Mouse (Mus musculus) neural tube, embryonic 13.5 days (tissue): ENCODE results near the gene Rab3a. TPM values are rescaled to one million over a fixed set of nuclear protein-coding genes. Genes with fewer than 3 reads are reported as not detected.

Experiments used
- ATAC-seq: fragments of 200-750 bp; cut with Nextera tagmentation; 2 replicates; pipeline ENCODE4 v1.8.0; 2017; ENCODE audit warnings: low read depth, mild to moderate bottlenecking, moderate TSS enrichment, moderate library complexity
- H3K27ac ChIP-seq: fragments of 300-500 bp; sonication (generic); replicated peaks from 2 replicates; pipeline ENCODE4 v1.5.1; 2015; ENCODE audit warnings: moderate library complexity, mild to moderate bottlenecking, inconsistent platforms
- H3K27me3 ChIP-seq: fragments of 300-500 bp; sonication (generic); 2 replicates; pipeline ENCODE4 v1.6.1; 2015; ENCODE audit warnings: mild to moderate bottlenecking, inconsistent platforms
- H3K36me3 ChIP-seq: fragments of 300-500 bp; sonication (generic); 2 replicates; pipeline ENCODE4 v1.6.1; 2015; ENCODE audit warnings: mild to moderate bottlenecking, inconsistent platforms
- H3K4me1 ChIP-seq: fragments of 300-500 bp; sonication (generic); replicated peaks from 2 replicates; pipeline ENCODE4 v1.6.1; 2015; ENCODE audit warnings: inconsistent platforms
- H3K4me2 ChIP-seq: fragments of 300-500 bp; sonication (generic); 2 replicates; pipeline ENCODE4 v1.6.1; 2015; ENCODE audit warnings: inconsistent platforms, mild to moderate bottlenecking, moderate library complexity
- H3K4me3 ChIP-seq: fragments of 300-500 bp; sonication (generic); 2 replicates; pipeline ENCODE4 v1.5.1; 2015; ENCODE audit warnings: mild to moderate bottlenecking, inconsistent platforms
- H3K9ac ChIP-seq: fragments of 300-500 bp; sonication (generic); 2 replicates; pipeline ENCODE4 v1.6.1; 2015; ENCODE audit warnings: moderate library complexity, mild to moderate bottlenecking, inconsistent platforms
- H3K9me3 ChIP-seq: fragments of 300-500 bp; sonication (generic); 2 replicates; pipeline ENCODE4 v1.6.1; 2016; ENCODE audit warnings: inconsistent platforms
- WGBS: fragments of 180-500 bp; shearing (Covaris S2); methylation state at CpG from one replicate; pipeline ENCODE4 v1.1.7; 2015; 5-methylcytosine and 5-hydroxymethylcytosine counted together
- polyA plus RNA-seq: library from polyadenylated mRNA; unstranded; fragments of >200 nt; fragmentation: Nextera tagmentation; extraction: Ambion mirVana; gene quantifications from 2 replicates; pipeline ENCODE4 v1.2.1, GENCODE M21; 2015

The Rab3a gene
- polyA plus RNA-seq, 1 experiment from 2014 or later: 417 TPM

DNA sequence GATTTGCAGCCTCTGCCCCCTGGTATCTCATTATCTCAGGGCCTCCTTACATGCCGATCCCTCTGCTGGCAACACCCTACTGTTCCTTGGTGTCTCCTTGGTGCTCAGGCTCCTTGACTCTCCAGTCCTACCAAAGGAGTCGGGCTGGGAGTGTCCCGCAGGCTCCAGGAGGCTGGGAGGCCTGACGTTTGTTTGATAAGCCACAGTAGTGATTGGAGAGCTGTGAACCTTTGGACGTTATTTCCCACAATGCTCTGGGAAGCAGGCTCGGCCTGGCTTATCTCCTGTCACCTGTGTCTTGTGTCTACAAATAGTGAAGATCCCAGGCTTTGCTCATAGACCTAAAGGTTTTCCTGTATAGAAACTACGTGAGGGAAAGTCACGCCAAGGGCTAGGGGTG lies 9.5 kb downstream of the Rab3a start:
- Histone ChIP-seq H3K36me3 (peaks cover 22% of the 10 kb centered on the region), H3K4me2 (no peak overlapping the region), H3K27ac (no peak overlapping the region), H3K9ac (no peak overlapping the region), H3K4me3 (no peak overlapping the region), H3K27me3 (peaks cover 20% of the 10 kb centered on the region; the same call in 1 of the 2 replicates), H3K4me1 (peaks cover 36% of the 10 kb centered on the region), H3K9me3 (no peaks in the 10 kb centered on the region)
- ATAC-seq: no peak
- WGBS: 86% methylated on average over 8 of the region's 8 CpGs

DNA sequence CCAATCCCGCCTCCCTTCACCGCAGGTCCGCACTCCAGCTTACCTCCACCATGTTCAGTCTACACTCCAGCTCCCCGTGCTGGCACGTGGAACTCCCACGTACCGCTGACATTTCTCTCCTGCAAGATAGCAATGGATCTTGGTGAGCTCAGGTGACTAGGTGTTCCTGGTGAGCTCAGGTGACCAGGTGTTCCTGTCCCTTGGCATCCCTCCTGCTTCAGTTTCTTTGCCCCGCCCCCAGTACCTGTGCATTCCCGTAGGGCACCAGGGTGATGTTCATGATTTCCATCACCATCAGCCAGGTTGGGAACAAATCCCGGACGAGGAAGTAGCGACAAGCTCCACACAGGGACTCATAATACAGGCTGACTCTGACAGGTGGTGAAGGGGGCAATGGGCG lies 10.2 kb downstream of the Rab3a start:
- Histone ChIP-seq H3K36me3 (peaks cover 25% of the 10 kb centered on the region), H3K27me3 (peaks cover 20% of the 10 kb centered on the region; the same call in 1 of the 2 replicates), H3K9me3 (no peaks in the 10 kb centered on the region), H3K4me2 (no peak overlapping the region), H3K4me1 (peaks cover 32% of the 10 kb centered on the region), H3K9ac (no peak overlapping the region), H3K4me3 (no peak overlapping the region), H3K27ac (no peak overlapping the region)
- WGBS: 95% methylated on average over 13 of the region's 13 CpGs
- no peak for ATAC-seq

DNA sequence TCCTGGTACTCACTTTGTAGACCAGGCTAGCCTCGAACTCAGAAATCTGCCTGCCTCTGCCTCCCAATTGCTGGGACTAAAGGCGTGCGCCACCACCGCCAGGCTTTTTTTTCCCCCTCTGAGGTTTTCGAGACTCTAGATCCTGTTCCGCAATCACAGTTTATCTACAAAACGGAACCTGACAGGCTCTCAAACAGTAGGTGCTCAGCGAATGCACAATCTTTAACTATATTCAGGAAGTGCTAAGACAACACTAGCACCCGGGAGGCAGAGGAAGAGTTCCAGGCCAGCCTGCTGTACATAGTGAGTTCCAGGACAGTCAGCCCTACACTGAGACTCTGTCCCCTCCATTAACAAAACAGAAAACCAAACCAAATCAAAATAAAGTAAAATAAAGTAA lies 10.8 kb downstream of the Rab3a start:
- Histone ChIP-seq H3K27me3 (peaks cover 20% of the 10 kb centered on the region; the same call in 1 of the 2 replicates), H3K4me3 (peak overlapping the region; percentile 28), H3K9me3 (no peaks in the 10 kb centered on the region), H3K36me3 (peaks cover 32% of the 10 kb centered on the region), H3K9ac (0 out of 2 replicates have a peak overlapping the region, but pooled peaks have one; percentile 61), H3K27ac (no peak overlapping the region), H3K4me2 (peak overlapping the region; percentile 56), H3K4me1 (peaks cover 29% of the 10 kb centered on the region)
- WGBS: 85% methylated on average over 9 of the region's 9 CpGs
- no peak for ATAC-seq

DNA sequence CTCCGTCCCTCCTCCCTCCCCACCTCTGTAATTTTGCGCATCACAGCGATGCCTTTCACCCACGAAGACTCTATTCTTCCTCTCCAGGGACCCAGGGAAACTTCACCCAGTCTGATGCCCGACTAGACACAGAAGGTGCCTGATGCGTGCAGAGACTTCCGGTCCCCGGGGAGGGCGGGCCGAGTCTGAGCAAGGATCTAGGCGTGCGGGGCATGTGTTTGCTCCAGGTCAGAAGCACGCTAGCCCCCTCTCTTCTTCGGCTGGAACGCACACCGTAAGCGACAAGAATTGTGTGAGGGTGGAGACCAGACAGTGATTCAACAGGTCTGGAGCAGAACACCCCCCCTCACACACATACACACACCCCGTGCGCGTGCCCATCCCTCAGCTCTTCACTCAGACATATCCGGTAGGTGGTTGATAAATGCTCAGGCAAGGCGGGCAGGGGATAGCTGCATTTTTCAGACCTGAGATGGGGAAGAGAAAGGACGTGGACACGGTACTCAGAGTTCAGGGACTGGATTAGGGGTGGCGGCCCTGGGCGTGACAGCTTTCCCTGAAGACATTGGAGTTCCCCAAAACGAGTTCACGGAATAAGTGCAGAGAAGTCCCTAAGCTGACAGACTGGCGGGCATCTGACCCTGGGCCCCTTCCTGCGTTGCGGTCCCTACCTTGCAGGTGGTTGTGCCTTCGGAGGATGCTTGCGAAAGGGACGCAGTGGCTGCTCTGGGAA lies 11.5 kb downstream of the Rab3a start:
- 2% methylated on average over 34 of the region's 34 CpGs for WGBS
- H3K27me3 ChIP-seq: peaks cover 20% of the 10 kb centered on the region; the same call in 1 of the 2 replicates
- no peak overlapping the region for H3K27ac ChIP-seq
- H3K9ac ChIP-seq: peak overlapping the region; percentile 61
- H3K9me3 ChIP-seq: no peaks in the 10 kb centered on the region
- no peak for ATAC-seq
- peak overlapping the region; percentile 28 for H3K4me3 ChIP-seq
- peak overlapping the region; percentile 56 for H3K4me2 ChIP-seq
- peaks cover 38% of the 10 kb centered on the region for H3K36me3 ChIP-seq
- peaks cover 28% of the 10 kb centered on the region for H3K4me1 ChIP-seq

DNA sequence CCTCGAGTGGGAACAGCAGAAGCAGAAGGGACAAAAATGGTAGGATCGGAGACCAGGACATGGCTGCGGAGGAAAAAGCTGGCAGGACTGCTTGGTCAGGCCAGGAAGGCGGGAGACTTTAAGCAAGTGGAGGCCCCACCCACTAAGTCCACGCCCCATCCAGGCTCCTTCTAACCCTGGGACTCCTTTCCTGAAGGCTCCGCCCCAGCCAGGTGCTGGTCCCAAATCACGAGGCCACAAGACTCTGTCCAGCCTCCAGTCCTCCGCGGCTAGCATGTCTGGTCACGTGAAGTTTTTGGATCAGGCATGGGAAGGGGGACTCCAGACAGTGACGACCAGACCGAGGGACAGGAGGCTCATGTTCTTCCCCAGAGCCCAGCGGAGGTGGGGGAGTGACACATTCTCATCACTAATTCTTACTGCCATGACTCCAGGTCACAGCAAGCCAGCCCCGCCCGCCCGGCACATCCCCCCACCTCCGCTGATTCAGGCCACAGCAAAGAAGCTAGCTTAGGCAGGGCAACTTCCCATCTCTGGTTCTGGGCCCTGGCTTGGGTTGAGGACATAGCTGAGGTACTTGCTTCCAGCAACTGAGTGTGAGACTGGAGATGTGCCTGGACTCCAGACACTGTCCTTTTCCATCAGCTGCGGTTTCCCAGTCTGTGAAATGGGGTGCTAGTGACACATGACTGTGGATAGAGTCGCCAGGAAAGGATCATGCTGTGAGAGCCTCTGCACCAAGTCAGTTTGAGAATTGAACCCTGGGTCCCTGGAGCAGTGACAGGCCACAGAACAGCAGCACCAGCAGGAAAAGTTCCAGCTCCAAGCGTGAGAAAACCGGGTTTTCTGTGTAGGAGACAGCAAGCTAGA lies 12.3 kb downstream of the Rab3a start:
- Histone ChIP-seq H3K27me3 (peaks cover 20% of the 10 kb centered on the region; the same call in 1 of the 2 replicates), H3K4me1 (peaks cover 20% of the 10 kb centered on the region), H3K4me3 (peak overlapping the region; percentile 28), H3K27ac (no peak overlapping the region), H3K4me2 (peak overlapping the region; percentile 56), H3K9me3 (no peaks in the 10 kb centered on the region), H3K36me3 (peaks cover 46% of the 10 kb centered on the region), H3K9ac (peak overlapping the region; percentile 61)
- WGBS: 8% methylated on average over 21 of the region's 21 CpGs
- no peak for ATAC-seq

DNA sequence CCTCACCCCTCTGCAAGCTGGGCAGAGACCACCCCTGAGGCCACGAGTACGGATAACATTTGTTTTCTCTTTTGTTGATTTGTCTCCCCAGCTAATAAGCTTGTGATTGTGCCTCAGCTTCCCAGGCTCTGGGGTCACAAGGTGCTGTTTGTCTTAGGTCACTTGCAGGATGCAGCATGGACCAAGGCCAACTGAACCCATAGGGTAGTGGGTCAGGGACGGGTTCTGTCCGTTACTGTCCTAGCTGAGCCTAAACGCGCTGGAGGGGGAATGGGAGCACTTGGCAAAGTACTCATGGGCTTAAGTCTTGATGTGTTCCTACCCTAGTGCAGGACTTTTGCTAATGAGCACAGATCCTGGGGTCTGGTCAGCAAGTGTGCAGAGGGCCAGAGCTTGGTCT lies 13.0 kb downstream of the Rab3a start:
- Histone ChIP-seq H3K4me3 (no peak overlapping the region), H3K4me1 (peaks cover 21% of the 10 kb centered on the region), H3K27ac (no peak overlapping the region), H3K4me2 (no peak overlapping the region), H3K9me3 (no peaks in the 10 kb centered on the region), H3K27me3 (peaks cover 20% of the 10 kb centered on the region; the same call in 1 of the 2 replicates), H3K36me3 (peaks cover 53% of the 10 kb centered on the region), H3K9ac (no peak overlapping the region)
- WGBS: 76% methylated on average over 6 of the region's 6 CpGs
- ATAC-seq: no peak

DNA sequence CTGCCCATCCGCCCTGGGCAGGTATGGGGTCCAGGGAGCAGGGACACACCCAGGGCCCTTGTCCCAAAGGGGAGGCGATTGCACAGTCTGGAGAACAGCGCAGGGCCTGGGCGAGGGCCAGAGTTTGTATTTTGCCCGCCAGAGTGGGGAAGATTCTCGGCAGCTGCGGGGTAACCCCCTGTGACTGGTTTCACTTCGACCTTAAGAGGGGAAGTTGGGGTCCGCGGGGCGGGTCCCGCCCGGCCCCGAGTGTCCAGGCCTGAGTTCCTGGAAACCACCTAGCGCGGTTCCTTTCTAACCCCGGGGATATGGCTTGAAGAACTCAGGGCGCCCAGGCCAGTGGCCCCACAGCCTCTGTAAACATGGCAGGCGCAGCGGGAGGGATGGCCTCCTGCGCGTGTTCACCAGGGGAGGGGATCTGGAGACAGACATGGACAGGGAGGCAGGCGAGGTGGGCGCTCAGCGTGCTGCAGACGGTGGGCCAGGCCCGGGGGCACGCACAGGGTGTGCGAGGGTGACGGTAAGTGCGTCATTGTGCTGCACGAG lies 13.8 kb downstream of the Rab3a start:
- Histone ChIP-seq H3K9ac (no peak overlapping the region), H3K36me3 (peaks cover 61% of the 10 kb centered on the region), H3K27ac (no peak overlapping the region), H3K4me3 (no peak overlapping the region), H3K9me3 (no peaks in the 10 kb centered on the region), H3K4me2 (no peak overlapping the region), H3K4me1 (peaks cover 29% of the 10 kb centered on the region), H3K27me3 (peaks cover 20% of the 10 kb centered on the region; the same call in 1 of the 2 replicates)
- 95% methylated on average over 32 of the region's 32 CpGs for WGBS
- ATAC-seq: no peak

DNA sequence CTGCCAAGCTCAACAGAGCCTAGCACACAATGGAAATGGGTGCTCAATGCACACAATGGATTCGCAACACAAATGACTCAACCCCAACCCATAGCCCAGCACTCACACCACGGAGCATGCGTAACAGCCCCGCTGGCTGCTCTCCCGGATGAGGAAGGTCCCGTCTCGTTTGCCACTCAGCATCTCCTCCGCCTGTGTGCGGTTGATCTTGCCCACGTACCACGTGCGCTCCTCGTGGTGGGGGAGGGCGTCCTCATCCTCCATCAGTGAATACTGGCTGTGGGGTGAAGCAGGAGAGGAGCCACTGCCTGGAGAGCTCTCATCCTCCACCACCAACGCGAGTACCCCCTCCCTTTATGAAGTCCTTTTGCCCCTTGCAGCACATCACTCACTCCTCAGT lies 14.5 kb downstream of the Rab3a start:
- Histone ChIP-seq H3K9me3 (no peaks in the 10 kb centered on the region), H3K36me3 (peaks cover 68% of the 10 kb centered on the region), H3K4me3 (no peak overlapping the region), H3K4me2 (no peak overlapping the region), H3K27me3 (peaks cover 20% of the 10 kb centered on the region; the same call in 1 of the 2 replicates), H3K9ac (no peak overlapping the region), H3K27ac (no peak overlapping the region), H3K4me1 (peaks cover 36% of the 10 kb centered on the region)
- 88% methylated on average over 16 of the region's 16 CpGs for WGBS
- peak; percentile 8; the same call in 1 of the 2 replicates for ATAC-seq

DNA sequence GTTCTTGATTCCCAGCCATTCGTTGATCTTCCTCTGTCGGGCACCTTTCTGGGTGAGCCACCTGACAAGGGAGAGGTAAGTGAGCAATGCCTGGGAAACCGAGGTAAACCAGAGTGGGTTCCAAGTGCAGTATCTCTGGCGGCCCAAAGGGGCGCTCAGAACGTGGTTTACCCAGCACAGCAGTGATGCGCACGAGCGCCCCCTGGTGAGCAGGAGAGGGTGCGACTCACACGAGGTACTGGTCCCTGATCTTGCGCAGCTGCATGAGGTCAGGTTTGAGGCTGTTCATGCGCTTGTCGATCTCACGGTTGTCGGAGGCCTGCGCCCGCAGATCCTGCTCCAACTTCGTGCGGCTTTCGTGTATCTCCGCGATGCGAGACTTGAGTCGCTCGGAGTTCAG lies 14.9 kb downstream of the Rab3a start:
- Histone ChIP-seq H3K9me3 (no peaks in the 10 kb centered on the region), H3K27me3 (peaks cover 20% of the 10 kb centered on the region; the same call in 1 of the 2 replicates), H3K36me3 (peaks cover 72% of the 10 kb centered on the region), H3K4me1 (peaks cover 40% of the 10 kb centered on the region), H3K27ac (no peak overlapping the region), H3K4me3 (no peak overlapping the region), H3K4me2 (no peak overlapping the region), H3K9ac (0 out of 2 replicates have a peak overlapping the region, but pooled peaks have one; percentile 34)
- WGBS: 8% methylated on average over 26 of the region's 26 CpGs
- peak; percentile 49 for ATAC-seq

DNA sequence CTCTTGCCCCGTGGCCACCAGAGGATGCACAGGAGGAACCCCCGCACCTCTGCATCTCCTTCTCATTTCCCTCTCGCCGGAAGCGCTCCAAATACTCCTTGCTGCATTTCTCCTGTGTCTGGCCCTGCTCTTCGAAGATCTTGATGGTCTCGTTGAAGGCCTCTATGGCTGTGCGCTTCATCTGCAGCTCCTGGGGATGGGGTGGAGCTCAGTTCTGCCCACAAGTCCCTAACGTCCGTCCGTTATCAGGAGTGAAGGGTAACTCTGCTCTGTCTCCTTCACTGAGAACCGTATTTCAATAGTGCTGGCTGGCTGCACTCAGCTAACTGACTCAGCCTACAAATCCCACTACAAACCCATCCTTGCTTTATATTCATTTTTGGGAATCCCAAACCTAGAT lies 15.4 kb downstream of the Rab3a start:
- H3K9ac ChIP-seq: 0 out of 2 replicates have a peak overlapping the region, but pooled peaks have one; percentile 34
- no peak for ATAC-seq
- peaks cover 45% of the 10 kb centered on the region for H3K4me1 ChIP-seq
- peaks cover 77% of the 10 kb centered on the region for H3K36me3 ChIP-seq
- H3K27me3 ChIP-seq: peaks cover 20% of the 10 kb centered on the region; the same call in 1 of the 2 replicates
- 0 out of 2 replicates have a peak overlapping the region, but pooled peaks have one; percentile 18 for H3K27ac ChIP-seq
- H3K4me2 ChIP-seq: no peak overlapping the region
- WGBS: 68% methylated on average over 12 of the region's 12 CpGs
- no peak overlapping the region for H3K4me3 ChIP-seq
- H3K9me3 ChIP-seq: no peaks in the 10 kb centered on the region

DNA sequence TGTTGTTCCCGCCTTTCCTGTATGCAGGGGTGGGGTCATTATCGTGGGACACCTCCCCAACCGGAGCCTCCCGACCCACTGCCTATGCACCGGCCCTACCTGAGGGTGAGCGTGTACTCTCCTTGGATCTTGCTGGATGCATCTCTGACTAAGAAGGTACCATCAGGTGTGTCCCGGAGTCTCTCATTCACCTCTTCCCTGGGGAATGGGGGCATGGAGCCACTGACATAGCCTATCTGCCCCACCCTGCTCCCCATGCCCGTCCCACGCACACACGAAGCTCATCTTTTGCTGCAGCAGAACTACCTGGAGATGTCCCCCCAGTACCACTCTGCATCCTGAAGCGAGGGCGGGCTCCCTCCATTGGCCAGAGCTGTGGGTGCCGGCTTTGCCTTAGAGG lies 16.3 kb downstream of the Rab3a start:
- H3K9ac ChIP-seq: no peak overlapping the region

More for the DNA sequence above, 16.3 kb downstream of the Rab3a start:
- Histone ChIP-seq H3K27me3 (peaks cover 20% of the 10 kb centered on the region; the same call in 1 of the 2 replicates), H3K36me3 (peaks cover 77% of the 10 kb centered on the region), H3K4me3 (no peak overlapping the region), H3K4me2 (no peak overlapping the region), H3K27ac (no peak overlapping the region), H3K9me3 (no peaks in the 10 kb centered on the region), H3K4me1 (peaks cover 51% of the 10 kb centered on the region)
- 94% methylated on average over 13 of the region's 13 CpGs for WGBS
- no peak for ATAC-seq
